Mouse (Mus musculus) embryo, embryonic 11.5 days (tissue): Measurements from ENCODE around the gene Lrrc75b.
"Not testable (repeated sequence)": the region's sequence is repeated elsewhere in the genome, so short reads cannot be mapped to it uniquely, and the experiment has no call there.

Source experiments
- DNase-seq: peaks from one replicate; pipeline ENCODE4 v3.0.0-alpha.2; 2012; ENCODE audit warnings: low read depth, low spot score

Gene Lrrc75b

DNA sequence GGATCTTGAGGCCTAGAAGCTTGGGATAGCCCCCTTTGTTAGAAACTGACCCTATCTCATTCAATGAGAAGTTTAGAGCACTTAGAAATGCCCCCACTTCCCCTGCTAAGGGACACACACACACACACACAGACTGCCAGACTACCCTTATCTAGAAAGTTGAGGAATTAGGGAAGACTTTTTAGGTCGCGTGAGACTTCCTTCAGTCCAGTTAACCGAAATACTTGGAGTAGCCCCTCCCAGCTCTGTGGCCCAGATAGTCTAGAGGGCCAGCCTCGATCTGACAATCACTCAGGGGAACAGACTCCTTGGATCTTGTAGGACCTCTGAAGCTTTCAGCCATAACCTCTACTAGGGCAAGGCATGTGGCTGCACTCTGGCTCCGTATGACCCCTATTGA lies 7.9 kb upstream of the Lrrc75b start:
- no peak for DNase-seq

DNA sequence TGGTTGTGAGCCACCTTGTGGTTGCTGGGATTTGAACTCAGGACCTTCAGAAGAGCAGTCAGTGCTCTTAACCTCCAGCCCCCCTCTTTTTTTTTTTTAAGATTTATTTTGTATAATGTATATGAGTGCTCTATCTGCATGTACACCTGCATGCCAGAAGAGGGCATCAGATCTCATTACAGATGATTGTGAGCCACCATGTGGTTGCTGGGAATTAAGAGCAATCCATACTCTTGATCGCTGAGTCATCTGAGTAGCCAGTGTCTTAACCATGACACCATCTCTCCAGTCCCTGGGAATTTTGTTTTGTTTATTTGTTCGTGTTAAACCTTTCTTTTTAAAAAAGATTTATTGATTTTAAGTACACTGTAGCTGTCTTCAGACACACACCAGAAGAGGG lies 6.6 kb upstream of the Lrrc75b start:
- DNase-seq: not testable (repeated sequence)

DNA sequence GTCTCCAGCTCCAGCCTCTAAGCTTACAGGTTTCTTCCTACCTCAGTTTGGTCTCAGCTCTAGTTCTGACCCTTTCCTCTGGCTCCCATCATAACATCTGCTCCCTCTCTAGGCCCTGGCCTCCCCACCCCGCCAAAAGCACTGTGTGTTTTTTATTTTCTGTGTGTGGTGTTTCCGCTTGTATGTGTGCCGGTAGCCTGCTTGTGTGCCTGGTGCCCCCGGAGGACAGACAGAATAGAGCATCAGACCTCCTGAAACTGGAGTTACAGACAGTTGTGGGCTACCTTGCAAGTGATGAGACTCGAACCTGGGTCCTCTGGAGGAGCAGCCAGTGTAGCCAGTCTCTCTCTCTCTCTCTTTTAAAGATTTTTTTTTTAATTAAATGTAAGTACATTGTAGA lies 6.2 kb upstream of the Lrrc75b start:
- no peak for DNase-seq

DNA sequence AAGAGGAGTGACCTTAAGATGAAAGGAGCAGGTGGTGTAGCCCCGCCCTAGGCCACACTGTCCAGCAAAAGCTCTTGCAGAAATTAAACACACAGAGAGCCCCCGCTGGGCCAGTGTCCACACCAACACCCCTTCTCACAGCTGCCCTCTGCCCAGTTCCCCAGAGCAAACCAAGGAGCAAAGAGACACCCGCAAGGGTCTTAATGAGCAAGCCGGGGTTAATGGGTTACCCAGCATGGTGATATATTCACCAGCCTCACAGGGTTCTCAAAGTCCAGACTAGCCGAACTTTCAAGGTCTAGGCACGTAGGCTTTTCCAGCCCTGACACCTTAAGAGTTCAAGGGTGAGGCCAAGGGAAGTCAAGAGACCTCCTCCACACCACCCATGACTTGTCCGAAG lies 5.8 kb upstream of the Lrrc75b start:
- DNase-seq: no peak

DNA sequence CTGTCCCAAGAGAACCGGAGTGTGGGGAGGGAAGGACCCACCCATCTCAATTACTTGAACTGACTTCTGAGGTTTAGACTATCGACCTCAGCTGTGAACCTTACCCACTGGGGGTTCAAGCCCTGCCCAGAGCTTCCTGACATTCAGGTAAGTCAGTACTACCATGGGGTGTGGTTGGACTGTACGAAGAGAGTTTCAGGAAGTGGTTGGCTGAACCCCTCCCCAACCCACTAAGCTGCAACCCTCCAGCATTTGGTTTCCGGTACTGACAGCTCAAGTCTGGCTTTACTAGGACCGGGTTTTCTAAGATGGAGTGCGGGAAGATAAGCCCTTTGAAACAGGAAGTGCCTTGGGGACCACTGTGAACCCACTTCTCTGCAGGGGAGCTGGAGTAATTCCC lies 5.3 kb upstream of the Lrrc75b start:
- no peak for DNase-seq

DNA sequence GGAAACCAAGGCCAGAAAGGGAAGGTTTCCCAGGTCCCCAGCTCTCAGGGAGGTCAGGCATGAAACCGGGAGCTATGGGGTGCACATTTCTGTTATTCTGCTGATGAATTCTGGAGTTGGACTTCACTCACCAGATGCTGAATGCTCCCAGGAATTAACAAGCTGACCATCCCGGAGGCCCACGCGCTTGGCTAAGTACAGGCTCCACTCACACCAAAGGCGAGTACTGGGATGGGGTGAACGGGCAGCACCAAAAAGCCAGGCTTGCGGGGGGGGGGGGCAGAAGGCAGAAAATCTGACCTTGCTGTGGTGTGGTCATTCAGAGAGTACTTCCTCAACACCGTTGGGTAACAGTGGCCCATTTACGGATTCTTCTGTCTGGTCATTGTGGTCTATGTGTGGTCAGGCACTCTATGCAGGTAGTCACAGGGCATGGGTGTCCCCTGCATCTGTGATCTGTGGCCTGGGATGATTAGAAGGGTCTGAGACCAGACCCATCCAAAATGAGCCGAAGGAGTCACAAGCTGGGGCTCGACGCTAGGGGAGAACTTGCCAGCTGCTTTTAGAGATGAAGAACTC lies 4.6 kb upstream of the Lrrc75b start:
- no peak for DNase-seq

DNA sequence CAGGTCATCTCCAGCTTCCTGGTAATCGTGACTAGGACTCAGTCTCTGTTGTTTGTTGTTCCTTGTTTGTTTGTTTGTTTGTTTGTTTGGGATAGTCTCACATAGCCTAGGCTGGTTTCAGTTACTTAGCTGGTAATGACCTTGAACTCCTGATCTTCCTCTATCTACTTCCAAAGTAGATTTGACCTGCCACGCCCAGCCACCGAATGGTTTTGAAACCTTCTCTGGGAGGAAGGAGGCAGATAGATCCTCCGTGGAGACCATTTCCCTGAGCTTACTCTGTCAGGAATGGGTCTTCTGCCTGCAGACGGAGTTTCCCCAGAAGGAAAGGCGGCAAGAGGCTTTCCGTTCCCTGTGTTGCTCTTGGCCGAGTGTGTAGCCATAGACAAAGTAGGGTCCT lies 2.5 kb upstream of the Lrrc75b start:
- DNase-seq: no peak

DNA sequence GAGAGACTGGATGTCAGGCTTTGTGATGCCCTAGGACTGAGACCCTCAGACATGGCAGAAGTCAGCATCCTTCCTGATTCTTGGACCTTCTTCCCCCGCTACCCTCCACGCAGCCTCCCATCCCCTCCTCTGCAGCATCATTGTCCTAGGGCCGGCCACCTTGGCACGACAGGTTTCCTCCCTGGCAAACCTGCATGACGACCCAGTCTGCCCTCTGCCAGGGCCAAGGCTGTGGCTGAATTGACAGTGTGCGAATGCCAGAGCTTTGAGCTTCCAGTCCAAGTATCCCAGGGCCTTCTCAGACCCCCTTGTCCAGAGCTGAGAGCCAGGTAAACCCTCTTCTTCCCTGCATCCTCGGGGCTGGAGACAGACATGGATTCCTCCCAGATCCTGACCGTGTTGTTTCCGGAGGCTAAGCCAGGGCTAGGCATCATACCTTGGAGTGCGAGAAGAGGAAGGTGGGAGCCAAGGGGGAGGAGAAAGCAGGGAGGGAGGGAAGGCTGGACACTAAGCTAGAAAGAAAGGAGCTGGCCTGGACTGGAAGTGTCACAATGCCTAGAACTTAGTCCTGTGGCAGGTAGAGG lies 1.0 kb upstream of the Lrrc75b start, which contains the start of gene Ggt1:
Ggt1 (plus strand) TSS at position 534 of the 584 bp plus-strand sequence.
- no peak for DNase-seq

DNA sequence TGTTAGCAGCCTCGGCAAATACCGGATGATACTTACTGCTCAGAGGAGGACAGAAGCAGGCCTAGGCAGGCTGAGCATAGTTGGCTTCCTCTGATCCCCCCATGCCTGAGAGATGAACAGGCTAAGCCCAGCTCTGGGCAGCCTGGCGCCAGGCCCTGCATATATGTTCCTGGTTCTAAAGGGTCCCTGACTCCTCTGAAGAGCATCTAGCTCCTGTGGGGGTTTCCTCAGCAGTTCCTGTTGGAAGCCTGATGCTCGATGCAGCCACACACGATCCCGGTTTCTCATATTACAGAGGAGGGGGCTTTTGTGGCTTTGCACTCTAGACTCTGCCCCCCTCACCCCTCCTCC lies 394 bp upstream of the Lrrc75b start:
- DNase-seq: no peak

DNA sequence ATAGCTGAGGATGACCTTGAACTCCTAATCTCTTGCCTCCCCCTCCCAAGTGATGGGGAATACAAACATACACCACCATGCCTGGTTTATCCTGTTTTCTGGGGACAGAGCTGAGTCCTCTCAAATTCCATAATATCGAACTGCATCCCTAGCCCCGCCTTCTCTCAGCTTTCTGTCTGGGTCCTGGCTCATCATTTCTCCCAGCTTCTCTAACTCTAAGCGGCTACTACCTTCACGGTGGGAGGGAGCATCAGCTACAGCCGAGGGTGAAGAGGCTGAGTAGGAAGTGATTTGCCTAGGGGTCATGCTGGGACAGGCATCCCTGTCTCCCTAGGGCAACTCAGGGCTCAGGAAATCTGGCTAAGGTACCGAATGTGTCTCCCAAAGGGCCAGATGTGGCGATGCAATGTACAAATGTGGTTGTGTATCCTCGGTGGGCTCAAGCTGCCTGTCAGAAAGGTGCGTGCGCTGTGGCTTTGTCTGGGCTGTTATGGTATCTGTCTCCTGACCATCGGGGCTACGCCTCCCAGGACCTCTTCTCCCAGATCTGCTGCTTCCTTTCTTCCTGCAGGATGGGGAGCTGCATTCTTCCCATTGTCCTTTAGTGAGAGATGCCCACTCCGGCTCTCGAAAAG lies 972 bp downstream of the Lrrc75b start:
- DNase-seq: no peak

DNA sequence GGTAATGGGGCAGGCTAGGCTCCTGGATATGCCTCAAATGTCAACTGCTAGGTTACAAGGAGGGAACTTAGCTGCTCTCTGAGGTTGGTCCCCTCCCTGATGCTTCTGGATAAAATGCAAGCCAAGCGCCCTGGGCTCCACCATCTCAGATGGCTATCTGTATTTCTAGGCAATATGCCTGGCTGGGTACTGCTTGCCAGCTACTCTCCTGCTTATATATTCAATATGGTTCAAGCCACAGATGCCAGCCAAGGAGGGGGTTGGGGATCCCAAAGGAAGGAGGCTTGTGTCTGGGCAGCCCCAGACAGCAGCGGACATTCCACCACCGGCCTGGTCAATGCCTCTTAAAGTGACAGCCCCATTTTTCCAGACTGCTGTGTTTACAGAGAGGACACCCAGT lies 1.6 kb downstream of the Lrrc75b start:
- DNase-seq: no peak

DNA sequence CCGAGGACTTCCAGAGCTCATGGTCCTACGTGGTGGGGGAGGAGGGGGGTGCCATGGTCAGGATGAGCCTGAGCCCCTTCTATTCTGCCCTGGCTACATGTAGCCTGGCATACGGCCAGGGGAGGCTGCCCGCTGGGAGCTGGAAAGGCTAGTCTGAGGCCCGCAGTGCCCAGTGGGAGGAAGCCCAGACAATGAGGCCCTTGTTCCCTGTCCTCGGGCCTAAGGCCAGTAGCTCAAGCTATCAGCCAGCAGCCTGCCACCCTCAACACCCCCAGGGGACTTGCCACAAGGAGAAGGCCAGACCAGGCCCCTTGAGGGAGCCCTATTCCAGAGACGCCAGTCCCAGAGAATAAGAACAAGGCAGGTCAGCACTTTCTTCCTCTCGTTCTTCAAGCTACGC lies 4.1 kb downstream of the Lrrc75b start:
- no peak for DNase-seq

DNA sequence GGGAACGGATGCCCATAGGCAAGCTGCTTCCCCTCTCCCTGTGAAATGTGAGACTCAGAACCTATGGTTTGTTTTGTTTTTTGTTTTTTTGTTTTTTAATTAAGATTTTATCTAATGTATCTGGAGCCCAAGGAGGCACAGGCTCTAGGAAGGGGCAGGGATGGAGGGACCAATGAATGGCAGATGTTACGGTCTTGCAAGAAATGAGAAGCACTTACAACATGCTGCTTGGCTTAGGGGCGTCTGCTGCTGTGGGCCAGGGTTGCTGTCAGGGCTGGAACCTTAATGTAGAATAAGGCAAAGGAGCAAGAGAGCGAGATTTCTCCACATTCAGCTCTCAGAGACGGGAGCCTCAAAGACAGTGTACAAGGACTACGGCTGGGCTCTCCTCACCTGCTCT lies 4.6 kb downstream of the Lrrc75b start:
- DNase-seq: no peak

DNA sequence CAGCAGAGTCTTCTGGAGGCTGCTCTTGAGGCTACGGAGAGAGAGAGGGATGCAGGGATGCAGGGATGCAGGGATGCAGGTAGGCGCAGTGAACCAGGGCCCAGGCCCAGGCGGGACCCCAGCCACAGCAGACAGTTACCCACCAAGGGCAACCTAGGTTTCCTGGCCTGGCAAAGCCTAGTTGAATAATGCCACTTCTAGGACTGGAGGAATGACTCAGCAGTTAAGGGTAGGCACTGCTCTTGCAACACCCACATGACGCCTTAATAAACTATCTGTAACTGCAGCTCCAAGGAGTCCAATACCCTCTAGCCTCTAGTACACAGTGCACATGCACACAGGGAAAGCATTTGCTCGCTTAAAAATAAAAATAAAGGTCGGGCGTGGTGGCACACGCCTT lies 6.0 kb downstream of the Lrrc75b start:
- no peak for DNase-seq

DNA sequence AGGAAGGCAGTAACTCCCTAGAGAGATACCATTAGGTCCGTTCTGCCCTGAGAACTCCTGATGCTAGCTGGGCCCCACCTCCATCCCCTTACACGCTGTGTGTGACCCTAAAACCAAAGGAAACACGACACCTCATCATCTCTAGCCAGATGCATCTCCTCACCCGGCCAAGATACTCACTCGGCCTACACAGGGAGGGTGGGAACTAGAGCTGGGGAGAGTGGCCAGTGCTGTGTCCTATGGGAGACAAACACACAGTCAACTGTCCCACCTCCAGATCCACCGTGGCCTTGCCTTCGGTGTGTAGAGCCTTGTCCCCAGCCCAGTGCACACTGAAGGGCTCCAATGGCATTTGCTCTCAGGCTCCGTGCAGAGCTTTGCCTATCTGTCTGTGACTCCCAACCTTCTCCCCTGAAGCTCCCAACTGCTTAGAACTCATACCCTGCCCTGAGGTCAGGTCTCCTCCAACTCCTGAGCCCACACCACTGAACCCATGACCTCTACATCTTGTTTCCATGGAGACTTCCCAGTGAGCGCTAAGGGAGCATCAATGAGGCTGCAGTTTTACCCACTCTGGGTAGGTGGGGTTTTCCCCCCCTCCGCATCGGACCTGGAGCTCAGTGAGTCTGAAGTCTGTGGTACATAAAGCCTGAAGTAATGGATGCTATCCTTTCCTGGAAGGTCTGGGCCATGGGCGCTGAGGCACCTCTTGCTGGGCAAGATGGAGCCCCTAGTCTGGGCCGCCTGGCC lies 7.3 kb downstream of the Lrrc75b start:
- no peak for DNase-seq

DNA sequence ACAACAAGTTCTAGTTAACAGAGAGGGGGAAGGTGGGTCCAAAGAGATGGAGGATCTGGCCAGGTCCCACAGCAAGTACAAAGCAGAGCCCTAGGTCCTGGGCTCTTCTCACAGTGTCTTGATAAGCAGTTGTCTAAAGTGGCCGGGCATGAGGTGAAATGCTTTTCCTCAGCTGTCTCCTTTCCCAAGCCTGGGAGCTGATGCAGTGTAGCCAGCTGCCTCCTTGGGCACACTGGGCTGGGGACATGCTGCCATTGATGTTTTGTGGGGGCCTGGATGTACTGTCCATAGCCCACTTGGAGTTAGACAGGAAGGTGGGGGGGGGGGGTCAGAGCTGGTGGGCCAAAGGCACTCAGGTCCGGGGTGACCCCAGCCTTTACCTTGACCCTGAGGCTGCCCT lies 8.0 kb downstream of the Lrrc75b start:
- no peak for DNase-seq

DNA sequence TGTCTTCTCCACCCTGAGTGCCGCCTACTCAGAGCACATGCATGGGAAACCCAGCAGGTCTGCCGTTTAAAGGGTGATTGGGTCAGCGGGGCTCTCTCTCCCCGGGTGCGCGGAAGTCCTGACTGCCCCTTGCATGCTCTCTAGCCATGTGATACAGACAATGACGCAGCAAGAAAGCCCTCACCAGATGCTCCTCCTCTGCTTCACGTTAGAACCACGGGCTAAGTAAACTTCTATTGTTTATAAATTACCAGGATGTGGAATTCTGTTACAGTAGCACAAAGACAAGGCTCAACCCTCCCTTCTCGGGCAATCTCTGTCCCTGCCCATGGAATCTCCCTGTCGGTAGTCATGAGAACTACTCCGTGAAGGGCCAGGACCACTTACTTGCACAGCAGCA lies 9.0 kb downstream of the Lrrc75b start:
- no peak for DNase-seq

DNA sequence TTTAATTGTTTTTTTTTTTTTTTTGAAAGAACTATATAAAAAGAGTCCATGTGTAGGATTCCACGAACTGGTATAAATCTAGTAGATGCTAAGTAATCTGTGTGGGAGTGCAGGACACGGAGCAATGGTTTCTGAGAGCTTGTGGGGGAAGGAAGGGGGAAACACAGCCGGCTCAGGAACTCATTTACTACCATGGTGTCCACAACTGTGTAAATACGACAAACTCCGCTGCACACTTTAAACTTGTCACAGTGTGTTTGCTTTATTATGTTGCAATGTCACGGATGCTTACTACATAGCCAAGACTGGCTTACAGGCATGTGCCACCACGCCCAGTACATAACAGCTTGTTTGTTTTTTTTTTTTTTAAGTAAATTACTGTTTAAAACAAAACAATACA lies 10.2 kb downstream of the Lrrc75b start:
- no peak for DNase-seq

DNA sequence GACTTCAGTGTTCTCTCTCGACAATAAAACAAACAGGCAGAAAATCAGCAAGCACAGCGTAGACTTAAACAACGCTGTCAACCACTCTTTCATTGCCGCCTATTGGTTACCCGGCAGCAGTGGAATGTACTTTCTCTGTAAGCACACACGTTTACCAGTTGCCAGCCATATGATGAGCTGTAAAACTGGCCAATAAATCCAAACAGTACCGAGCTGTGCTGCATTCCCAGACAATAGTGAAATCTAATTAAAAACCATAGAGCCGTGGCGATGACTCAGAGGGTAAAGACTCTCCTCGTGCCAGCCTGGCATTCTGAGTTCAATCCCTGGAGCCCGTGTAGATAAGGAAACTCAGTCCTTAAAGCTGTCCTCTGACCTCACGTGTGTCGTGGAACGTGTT lies 11.6 kb downstream of the Lrrc75b start:
- DNase-seq: no peak

DNA sequence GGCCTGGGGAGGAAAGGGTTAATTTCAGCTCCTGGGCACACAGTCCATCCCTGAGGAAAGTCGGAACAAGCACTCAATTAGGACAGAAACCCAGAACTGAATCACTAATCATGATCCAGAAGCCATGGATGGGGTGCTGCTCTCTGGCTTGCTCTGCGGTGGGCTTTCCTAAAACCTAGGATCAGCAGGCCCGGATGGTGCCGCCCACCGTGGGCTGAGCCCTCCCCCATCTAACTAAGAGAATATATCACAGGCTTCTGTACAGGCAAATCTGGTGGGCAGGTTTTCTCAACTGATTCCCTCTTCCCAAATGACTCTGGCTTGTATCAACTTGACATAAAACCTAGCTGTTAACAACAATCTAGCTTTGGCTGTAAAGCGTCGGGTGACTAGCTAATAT lies 12.2 kb downstream of the Lrrc75b start:
- no peak for DNase-seq

DNA sequence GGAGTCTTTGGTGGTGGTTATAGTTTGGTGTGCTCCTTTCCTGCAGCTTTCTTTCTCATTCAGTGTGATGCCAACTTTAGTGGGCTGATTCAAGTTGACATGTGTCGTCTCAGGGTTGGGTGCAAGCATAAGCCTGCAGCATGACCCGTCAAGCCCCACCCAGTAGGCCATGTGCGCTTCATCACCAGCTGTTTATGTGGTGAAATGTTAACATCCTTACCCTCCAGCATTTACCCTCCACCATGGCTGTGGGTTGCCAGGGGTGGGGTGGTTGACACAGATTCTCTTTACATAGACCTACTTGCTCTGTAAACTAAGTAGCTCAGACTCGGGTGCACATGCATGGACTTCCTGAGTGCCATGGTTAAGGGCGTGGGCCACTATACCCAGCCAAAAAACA lies 24.0 kb downstream of the Lrrc75b start:
- DNase-seq: no peak

DNA sequence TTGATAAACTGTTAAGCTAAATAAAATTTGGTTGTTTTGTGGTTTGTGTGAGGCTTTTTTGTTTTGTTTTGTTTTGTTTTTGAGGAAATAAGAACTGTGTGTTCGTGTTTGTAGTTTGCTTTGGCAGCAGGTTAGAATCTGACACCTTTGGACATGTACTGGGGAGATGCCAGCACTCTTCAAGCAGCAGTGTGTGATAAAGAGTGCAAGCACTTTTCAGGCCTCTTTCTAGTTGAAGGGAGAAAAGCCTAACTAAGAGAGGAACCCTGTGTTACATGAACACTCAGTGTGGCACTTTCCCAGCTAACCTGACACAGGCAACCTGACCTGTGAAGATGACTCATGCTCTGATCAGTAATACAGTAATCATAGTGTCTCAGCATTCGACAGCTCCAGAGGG lies 24.7 kb downstream of the Lrrc75b start:
- no peak for DNase-seq

DNA sequence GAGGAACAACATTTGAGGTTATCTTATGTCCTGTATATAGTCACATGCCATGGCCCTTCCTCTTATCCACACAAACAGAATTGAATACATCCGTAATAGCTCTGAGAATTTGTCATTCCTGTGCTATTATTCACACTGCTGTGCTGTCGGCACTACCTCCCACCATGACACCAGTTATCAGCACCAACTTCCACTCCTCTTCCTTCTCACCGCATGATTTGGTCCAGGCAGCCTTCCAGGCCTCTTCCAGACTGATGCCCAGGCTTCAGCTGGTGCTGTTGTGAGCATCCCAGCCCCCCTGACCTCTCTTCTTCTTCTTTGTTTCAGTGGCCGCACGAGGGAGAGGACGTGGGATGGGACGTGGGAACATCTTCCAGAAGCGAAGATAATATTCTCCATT lies 25.2 kb downstream of the Lrrc75b start:
- DNase-seq: no peak
